Mouse (Mus musculus) hindbrain, embryonic 11.5 days (tissue): ENCODE results near the gene Ager. TPM values are rescaled to one million over a fixed set of nuclear protein-coding genes. Genes with fewer than 3 reads are reported as not detected.

Source experiments
- ATAC-seq: fragments of 200-750 bp; cut with Nextera tagmentation; 2 replicates; pipeline ENCODE4 v1.8.0; 2017; ENCODE audit warnings: mild to moderate bottlenecking, moderate TSS enrichment, moderate library complexity; ENCODE audit not compliant: low FRiP score
- DNase-seq: peaks from one replicate; pipeline ENCODE4 v3.0.0-alpha.2; 2015; ENCODE audit warnings: low spot score
- H3K27ac ChIP-seq: fragments of 300-500 bp; sonication (generic); 2 replicates; pipeline ENCODE4 v1.5.1; 2014; ENCODE audit warnings: mild to moderate bottlenecking, low read depth, low read length
- H3K27me3 ChIP-seq: fragments of 300-500 bp; sonication (generic); 2 replicates; pipeline ENCODE4 v1.6.1; 2014; ENCODE audit warnings: mild to moderate bottlenecking, low read length, moderate library complexity, mixed read lengths; ENCODE audit not compliant: control insufficient read depth, insufficient read depth
- H3K36me3 ChIP-seq: fragments of 300-500 bp; sonication (generic); 2 replicates; pipeline ENCODE4 v1.6.1; 2014; ENCODE audit warnings: mild to moderate bottlenecking, low read length, moderate library complexity, mixed read lengths; ENCODE audit not compliant: control insufficient read depth, insufficient read depth
- H3K4me1 ChIP-seq: fragments of 300-500 bp; sonication (generic); replicated peaks from 2 replicates; pipeline ENCODE4 v1.6.1; 2014; ENCODE audit warnings: low read length, mixed read lengths; ENCODE audit not compliant: control insufficient read depth, insufficient read depth
- H3K4me2 ChIP-seq: fragments of 300-500 bp; sonication (generic); replicated peaks from 2 replicates; pipeline ENCODE4 v1.6.1; 2014; ENCODE audit warnings: mild to moderate bottlenecking, low read depth, low read length
- H3K4me3 ChIP-seq: fragments of 300-500 bp; sonication (generic); 2 replicates; pipeline ENCODE4 v1.5.1; 2014; ENCODE audit warnings: low read depth, low read length
- H3K9ac ChIP-seq: fragments of 300-500 bp; sonication (generic); 2 replicates; pipeline ENCODE4 v1.6.1; 2014; ENCODE audit warnings: low read depth, low read length
- H3K9me3 ChIP-seq: fragments of 300-500 bp; sonication (generic); 2 replicates; pipeline ENCODE4 v1.6.1; 2016; ENCODE audit warnings: low read length; ENCODE audit not compliant: control insufficient read depth
- whole genome bisulfite sequencing: fragments of 180-500 bp; shearing (Covaris S2); extraction: QIAGEN DNeasy Blood & Tissue Kit; methylation state at CpG from one replicate; pipeline ENCODE4 v1.1.7; 2014; 5-methylcytosine and 5-hydroxymethylcytosine counted together
- polyA plus RNA-seq: library from polyadenylated mRNA; unstranded; fragments of >200 nt; fragmentation: Nextera tagmentation; extraction: Ambion mirVana; gene quantifications from 2 replicates; pipeline ENCODE4 v1.2.1, GENCODE M21; 2014

Ager gene
- polyA plus RNA-seq, 1 experiment from 2014 or later, result 2.2 TPM

DNA sequence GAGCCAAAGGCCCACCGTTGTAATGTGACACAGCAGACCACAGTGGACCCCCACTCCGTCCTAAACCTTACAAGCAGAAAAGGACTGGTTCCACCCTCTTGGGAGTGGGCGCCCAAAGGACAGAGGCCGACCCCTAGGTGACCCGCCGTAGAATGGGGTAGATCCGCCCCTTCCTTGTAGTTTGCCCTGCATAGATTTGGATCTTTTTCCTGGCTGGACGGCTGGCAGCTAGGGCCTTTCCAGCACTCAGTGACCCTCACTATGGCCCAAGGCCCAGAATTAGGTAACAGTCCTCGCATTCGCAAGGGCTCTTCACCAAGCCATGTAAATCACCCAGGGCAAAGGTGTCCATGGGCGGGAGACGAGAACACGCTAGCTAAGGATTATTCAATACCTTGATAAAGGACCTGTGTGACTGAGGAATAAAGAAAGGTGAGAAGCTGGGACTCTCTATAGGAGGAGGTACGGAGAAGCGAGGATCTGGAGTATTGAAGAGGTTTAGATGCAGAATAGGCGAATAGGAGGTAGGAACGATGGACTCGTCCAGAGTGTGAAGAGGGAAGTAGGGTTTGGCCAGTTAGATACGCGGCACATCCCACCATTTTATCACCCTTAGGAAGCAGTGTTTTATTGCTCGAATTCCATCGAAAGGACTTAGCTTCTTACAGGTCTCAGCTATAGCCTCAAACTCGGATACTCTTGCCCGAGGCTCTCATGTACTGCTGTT, 7.0 kb downstream of the Ager start:
- peak overlapping the region; percentile 81 for H3K4me2 ChIP-seq
- 19% methylated on average over 24 of the region's 24 CpGs for WGBS

DNA sequence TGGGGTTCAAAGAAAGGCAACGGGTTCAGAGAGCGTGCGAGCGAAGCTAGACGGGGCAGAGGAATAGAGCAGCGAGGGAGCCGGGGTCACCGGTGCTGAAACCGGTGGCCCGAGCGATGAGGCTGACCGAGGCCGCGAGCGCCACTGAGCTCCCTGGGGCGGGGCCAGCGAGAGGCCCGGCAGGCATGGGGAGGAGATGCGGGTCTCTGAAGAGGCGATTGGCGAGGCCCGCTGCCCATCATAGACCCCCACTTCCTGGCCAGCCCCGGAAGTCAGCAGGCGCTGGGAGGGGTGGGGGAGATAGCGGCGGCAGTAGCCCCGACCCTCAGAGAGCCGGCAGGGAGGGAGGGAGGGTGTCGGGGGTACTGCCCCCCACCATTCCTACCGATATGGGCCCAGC, 7.9 kb downstream of the Ager start:
- Histone ChIP-seq H3K4me1 (peaks cover 16% of the 10 kb centered on the region), H3K9ac (peak overlapping the region; percentile 91), H3K27me3 (no peaks in the 10 kb centered on the region), H3K9me3 (no peaks in the 10 kb centered on the region), H3K27ac (peak overlapping the region; percentile 87), H3K4me3 (peak overlapping the region; percentile 96), H3K36me3 (no peaks in the 10 kb centered on the region), H3K4me2 (peak overlapping the region; percentile 95)
- ATAC-seq (peak; percentile 37), DNase-seq (peak; percentile 96)
- WGBS, result 0% methylated on average over 21 of the region's 30 CpGs

More for the DNA sequence above, 7.0 kb downstream of the Ager start:
- Histone ChIP-seq H3K4me1 (peaks cover 16% of the 10 kb centered on the region), H3K9ac (peak overlapping the region; percentile 91), H3K36me3 (peaks cover 6% of the 10 kb centered on the region), H3K9me3 (no peaks in the 10 kb centered on the region), H3K27me3 (no peaks in the 10 kb centered on the region), H3K27ac (peak overlapping the region; percentile 87), H3K4me3 (peak overlapping the region; percentile 96)
- ATAC-seq (no peak), DNase-seq (peak; percentile 39)

DNA sequence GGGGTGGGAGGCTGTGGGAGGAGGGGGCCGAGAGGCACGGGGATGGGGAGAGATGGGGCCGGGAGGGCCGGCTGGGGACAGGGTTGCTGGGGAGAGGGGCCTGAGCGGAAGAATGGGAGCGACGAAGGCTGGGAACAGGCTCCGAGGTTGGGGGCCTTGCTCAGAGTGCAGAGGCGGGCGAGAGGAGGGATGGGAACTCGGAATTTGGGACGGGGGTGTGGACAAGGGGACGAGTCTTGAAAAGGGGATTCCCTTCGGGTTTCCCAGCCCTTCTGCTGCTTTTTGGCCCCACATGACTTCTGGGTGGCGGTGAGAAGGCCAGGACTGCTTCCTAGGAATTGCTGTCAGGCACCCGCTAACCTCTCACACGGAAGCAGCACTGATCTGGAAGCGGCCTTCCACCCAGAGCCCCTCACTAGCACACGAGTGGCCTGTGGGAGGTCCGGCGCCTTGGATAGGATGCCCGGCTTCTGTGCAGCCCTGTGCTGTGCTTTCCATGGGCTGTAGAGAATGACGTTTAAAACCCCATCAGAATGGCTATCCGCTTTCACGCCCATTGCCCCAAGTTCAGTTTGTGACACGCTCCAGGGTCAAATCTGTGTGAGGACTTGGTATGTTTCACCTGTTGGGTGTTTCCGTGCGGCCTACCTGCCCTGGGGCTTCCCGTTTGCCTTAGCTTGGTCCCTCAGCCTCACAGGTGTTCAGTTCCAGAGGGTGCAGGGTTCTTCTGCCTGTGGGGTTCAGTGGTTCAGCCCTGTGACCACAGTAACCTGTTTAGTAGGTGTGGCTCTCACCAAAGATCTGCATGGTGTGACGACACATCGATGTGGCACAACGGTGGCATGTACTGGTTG, 8.8 kb downstream of the Ager start:
- no peaks in the 10 kb centered on the region for H3K9me3 ChIP-seq
- 18% methylated on average over 32 of the region's 32 CpGs for WGBS
- no peak for ATAC-seq
- no peaks in the 10 kb centered on the region for H3K27me3 ChIP-seq
- peaks cover 16% of the 10 kb centered on the region for H3K4me1 ChIP-seq
- no peak for DNase-seq
- H3K4me2 ChIP-seq, result peak overlapping the region; percentile 95
- no peaks in the 10 kb centered on the region for H3K36me3 ChIP-seq
- H3K27ac ChIP-seq, result peak overlapping the region; percentile 85
- H3K9ac ChIP-seq, result peak overlapping the region; percentile 91
- peak overlapping the region; percentile 96 for H3K4me3 ChIP-seq

DNA sequence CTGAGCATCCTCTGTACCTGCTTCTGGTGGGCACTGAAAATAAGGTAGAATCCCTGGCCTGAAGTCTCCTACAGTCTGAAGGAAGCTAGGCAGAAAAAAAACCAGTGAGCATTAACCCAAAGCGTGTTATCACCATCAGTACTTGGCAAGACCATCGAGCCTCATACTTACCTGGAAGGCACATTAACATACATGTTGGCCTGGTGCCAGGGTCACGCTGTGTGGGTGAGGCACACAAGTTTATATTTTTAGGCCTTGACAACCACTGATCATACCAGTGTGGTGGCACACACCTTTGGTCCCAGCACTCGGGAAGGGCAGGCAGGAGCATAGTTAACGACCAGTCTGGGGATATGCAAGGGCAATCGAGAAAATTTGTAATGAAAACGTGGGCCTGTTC, 10.3 kb downstream of the Ager start:
- Histone ChIP-seq H3K4me1 (peaks cover 12% of the 10 kb centered on the region), H3K27ac (no peak overlapping the region), H3K4me3 (no peak overlapping the region), H3K4me2 (no peak overlapping the region), H3K9ac (no peak overlapping the region), H3K9me3 (no peaks in the 10 kb centered on the region), H3K27me3 (no peaks in the 10 kb centered on the region), H3K36me3 (0 out of 2 replicates have a peak, but pooled peaks cover 4% of the 10 kb centered on the region)
- ATAC-seq (no peak), DNase-seq (no peak)
- 90% methylated on average over 7 of the region's 7 CpGs for WGBS

DNA sequence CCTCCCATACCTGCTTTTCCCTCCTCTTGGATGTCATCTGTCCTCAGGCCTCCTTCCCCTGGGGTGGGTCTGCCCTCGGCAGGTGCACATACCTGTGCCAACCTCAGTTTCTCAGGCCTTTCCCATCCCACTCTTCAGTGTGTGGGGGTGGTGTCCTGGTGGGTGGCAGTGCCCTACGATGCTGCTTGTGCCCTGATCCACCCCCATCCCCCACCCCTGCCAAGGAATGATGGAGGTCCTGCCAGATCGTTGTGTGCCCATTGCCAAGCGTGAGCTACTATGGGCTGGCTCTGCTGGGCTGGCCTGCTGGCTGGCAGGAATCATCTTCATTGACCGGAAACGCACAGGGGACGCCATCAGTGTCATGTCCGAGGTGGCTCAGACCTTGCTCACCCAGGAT, 13.4 kb downstream of the Ager start:
- DNase-seq (no peak), ATAC-seq (no peak)
- WGBS, result 94% methylated on average over 8 of the region's 8 CpGs
- Histone ChIP-seq H3K27ac (no peak overlapping the region), H3K4me2 (no peak overlapping the region), H3K36me3 (0 out of 2 replicates have a peak, but pooled peaks cover 4% of the 10 kb centered on the region), H3K4me1 (peaks cover 7% of the 10 kb centered on the region), H3K4me3 (no peak overlapping the region), H3K9ac (no peak overlapping the region), H3K27me3 (no peaks in the 10 kb centered on the region), H3K9me3 (no peaks in the 10 kb centered on the region)

DNA sequence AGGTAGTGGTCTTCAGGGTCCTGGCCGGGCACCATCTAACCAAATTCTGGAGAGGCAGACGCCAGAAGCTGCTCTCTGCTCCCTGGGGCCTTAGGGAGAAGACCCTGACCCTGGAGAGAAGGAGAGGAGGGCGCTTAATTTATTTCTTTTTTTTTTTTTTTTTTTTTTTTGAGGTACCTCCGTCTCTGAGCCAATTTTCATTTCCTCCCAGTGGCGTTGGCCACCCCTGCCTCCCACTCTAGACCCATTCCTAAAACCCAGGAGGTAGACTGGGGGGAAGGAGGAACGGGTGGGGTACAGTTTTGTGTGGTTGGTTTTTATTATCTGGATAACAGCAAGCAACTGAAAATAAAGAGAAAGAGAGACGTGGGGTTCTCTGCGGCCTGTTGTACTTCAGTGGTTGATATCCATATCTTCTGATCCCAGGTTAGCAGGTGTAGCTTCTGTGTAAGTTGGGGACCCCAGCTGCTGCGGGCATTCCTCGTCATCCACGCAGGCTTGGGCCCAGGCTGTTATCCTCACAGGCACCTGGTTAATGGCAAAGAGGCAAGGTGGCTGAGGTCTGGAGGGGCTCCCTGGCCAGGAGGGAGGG, 15.5 kb downstream of the Ager start:
- no peaks in the 10 kb centered on the region for H3K27me3 ChIP-seq
- no peak overlapping the region for H3K9ac ChIP-seq
- H3K36me3 ChIP-seq, result 0 out of 2 replicates have a peak, but pooled peaks cover 4% of the 10 kb centered on the region
- ATAC-seq (no peak), DNase-seq (no peak)
- H3K9me3 ChIP-seq, result no peaks in the 10 kb centered on the region
- H3K27ac ChIP-seq, result no peak overlapping the region
- no peak overlapping the region for H3K4me3 ChIP-seq
- WGBS, result 85% methylated on average over 11 of the region's 11 CpGs
- H3K4me2 ChIP-seq, result no peak overlapping the region
- no peaks in the 10 kb centered on the region for H3K4me1 ChIP-seq

DNA sequence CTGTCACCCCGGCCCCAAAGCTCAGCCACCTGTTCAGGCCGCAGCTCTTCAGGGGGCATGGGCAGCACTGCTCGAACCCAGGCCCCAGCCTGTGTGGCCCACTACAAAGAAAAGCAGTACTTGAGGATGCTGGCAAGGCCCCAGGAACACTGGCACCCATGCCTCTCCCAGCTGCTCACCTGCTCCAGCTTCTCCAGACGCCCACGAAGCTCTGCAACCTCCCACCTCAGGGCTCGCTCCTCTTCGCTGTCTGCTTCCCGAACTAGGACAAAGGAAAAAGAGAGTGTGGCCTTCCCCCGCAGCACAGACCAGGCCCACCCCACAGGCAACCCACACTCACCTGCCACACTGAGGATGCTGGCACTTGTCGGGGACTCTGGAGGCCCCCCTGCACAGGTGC, 16.2 kb downstream of the Ager start:
- Histone ChIP-seq H3K4me1 (no peaks in the 10 kb centered on the region), H3K27me3 (no peaks in the 10 kb centered on the region), H3K9ac (no peak overlapping the region), H3K9me3 (no peaks in the 10 kb centered on the region), H3K36me3 (0 out of 2 replicates have a peak, but pooled peaks cover 4% of the 10 kb centered on the region), H3K27ac (no peak overlapping the region), H3K4me2 (no peak overlapping the region), H3K4me3 (no peak overlapping the region)
- ATAC-seq, result no peak
- no peak for DNase-seq
- WGBS, result 88% methylated on average over 10 of the region's 10 CpGs

DNA sequence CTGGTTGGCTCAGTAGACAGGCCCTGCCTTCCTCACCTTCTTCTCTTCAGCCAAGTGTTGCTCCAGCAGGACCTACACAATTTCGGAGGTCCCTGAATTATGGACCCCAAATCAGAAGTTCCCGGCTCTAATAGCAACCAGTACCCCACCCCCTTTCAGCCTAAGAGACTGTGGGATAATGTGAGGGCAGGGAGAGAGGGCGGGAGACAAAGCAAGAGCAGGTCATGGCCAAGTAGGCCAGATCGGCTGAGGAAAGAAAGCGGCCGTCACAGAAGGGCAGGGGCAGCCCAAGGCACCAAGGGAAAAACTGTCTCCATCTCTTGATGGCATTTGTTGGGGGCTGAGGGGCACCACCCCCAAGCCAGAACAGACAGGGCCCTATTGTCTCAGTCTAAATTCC, 18.2 kb downstream of the Ager start, which contains the start of gene Egfl8:
Egfl8 (minus strand) TSS at position 101 of the 400 bp plus-strand sequence.
- Histone ChIP-seq H3K4me1 (no peaks in the 10 kb centered on the region; the same call in 1 of the 2 replicates), H3K36me3 (0 out of 2 replicates have a peak, but pooled peaks cover 4% of the 10 kb centered on the region), H3K9me3 (no peaks in the 10 kb centered on the region), H3K4me3 (no peak within 1 kb of the TSS), H3K4me2 (no peak within 1 kb of the TSS), H3K27me3 (no peaks in the 10 kb centered on the region), H3K27ac (no peak within 1 kb of the TSS), H3K9ac (no peak within 1 kb of the TSS)
- DNase-seq, result no peak
- 68% methylated on average over 6 of the region's 6 CpGs for WGBS
- no peak for ATAC-seq
